Mouse (Mus musculus): ENCODE data around the gene Spdl1. TPM values are rescaled to one million over a fixed set of nuclear protein-coding genes. Genes with fewer than 3 reads are reported as not detected.
"Not testable (repeated sequence)": the region's sequence is repeated elsewhere in the genome, so short reads cannot be mapped to it uniquely, and the experiment has no call there.

The Spdl1 gene
- polyA plus RNA-seq, 1 experiment from 2014 or later: 19.8 TPM

- Histone ChIP-seq H3K4me2 (no peak overlapping the region), H3K9me3 (replicated peaks; ENCODE audit: control insufficient read depth, low read length) (no peaks in the 10 kb centered on the region), H3K36me3 (ENCODE audit: control insufficient read depth, insufficient read depth, low read length) (peaks cover 18% of the 10 kb centered on the region), H3K9ac (ENCODE audit: low read depth, low read length) (no peak overlapping the region), H3K4me3 (ENCODE audit: low read depth, low read length) (no peak overlapping the region), H3K27ac (ENCODE audit: low read depth, low read length) (no peak overlapping the region), H3K4me1 (ENCODE audit: control insufficient read depth, insufficient read depth, low read length) (peaks cover 5% of the 10 kb centered on the region), H3K27me3 (ENCODE audit: control insufficient read depth, insufficient read depth, low read length) (no peaks in the 10 kb centered on the region)
- 91% methylated on average over 3 of the region's 3 CpGs for WGBS (ENCODE audit: insufficient replicate concordance)
- ATAC-seq (replicated peaks; ENCODE audit: insufficient number of reproducible peaks, low FRiP score, low TSS enrichment): no peak
Measured at GRCm38 (mm10) chr11:34827803-34828202, 5.6 kb downstream of the Spdl1 start.

DNA sequence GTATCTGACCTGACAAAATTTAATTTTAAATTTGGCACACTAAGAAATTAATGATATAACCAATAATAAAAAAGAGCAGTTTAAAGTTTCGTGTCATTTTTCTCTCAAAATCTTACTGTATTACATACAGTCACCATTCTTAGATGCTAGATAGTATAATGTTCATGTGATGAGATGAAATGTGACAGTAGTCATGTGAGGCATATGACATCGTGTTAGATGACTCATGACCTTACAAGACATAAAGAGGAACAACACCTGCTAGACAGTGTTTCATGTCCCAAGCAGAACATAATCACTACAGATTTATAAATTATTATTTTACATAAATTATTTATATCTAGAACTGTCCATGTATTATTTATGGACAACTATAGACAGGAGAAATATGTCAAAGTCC is 6.5 kb downstream of the Spdl1 start:
- no peaks in the 10 kb centered on the region for H3K27me3 ChIP-seq (ENCODE audit: control insufficient read depth, insufficient read depth, low read length)
- no peak for ATAC-seq (replicated peaks; ENCODE audit: insufficient number of reproducible peaks, low FRiP score, low TSS enrichment)
- peaks cover 20% of the 10 kb centered on the region for H3K36me3 ChIP-seq (ENCODE audit: control insufficient read depth, insufficient read depth, low read length)
- no peaks in the 10 kb centered on the region for H3K9me3 ChIP-seq (replicated peaks; ENCODE audit: control insufficient read depth, low read length)
- no peak overlapping the region for H3K9ac ChIP-seq (ENCODE audit: low read depth, low read length)
- no peak overlapping the region for H3K4me2 ChIP-seq
- no peak overlapping the region for H3K27ac ChIP-seq (ENCODE audit: low read depth, low read length)
- H3K4me1 ChIP-seq (ENCODE audit: control insufficient read depth, insufficient read depth, low read length): no peaks in the 10 kb centered on the region
- WGBS (ENCODE audit: insufficient replicate concordance): 86% methylated on average over 2 of the region's 2 CpGs
- no peak overlapping the region for H3K4me3 ChIP-seq (ENCODE audit: low read depth, low read length)

GRCm38 (mm10) chr11:34824791-34825190 is 8.7 kb downstream of the Spdl1 start:
- Histone ChIP-seq H3K4me3 (ENCODE audit: low read depth, low read length) (no peak overlapping the region), H3K4me1 (ENCODE audit: control insufficient read depth, insufficient read depth, low read length) (no peaks in the 10 kb centered on the region), H3K4me2 (no peak overlapping the region), H3K9me3 (replicated peaks; ENCODE audit: control insufficient read depth, low read length) (no peaks in the 10 kb centered on the region), H3K36me3 (ENCODE audit: control insufficient read depth, insufficient read depth, low read length) (peaks cover 18% of the 10 kb centered on the region), H3K27ac (ENCODE audit: low read depth, low read length) (no peak overlapping the region), H3K27me3 (ENCODE audit: control insufficient read depth, insufficient read depth, low read length) (no peaks in the 10 kb centered on the region), H3K9ac (ENCODE audit: low read depth, low read length) (no peak overlapping the region)
- ATAC-seq (replicated peaks; ENCODE audit: insufficient number of reproducible peaks, low FRiP score, low TSS enrichment): no peak
- 90% methylated on average over 4 of the region's 4 CpGs for WGBS (ENCODE audit: insufficient replicate concordance)

GRCm38 (mm10) chr11:34814767-34815166 is 18.7 kb downstream of the Spdl1 start:
- ATAC-seq (replicated peaks; ENCODE audit: insufficient number of reproducible peaks, low FRiP score, low TSS enrichment): no peak
- H3K4me3 ChIP-seq (ENCODE audit: low read depth, low read length): no peak overlapping the region
- H3K9ac ChIP-seq (ENCODE audit: low read depth, low read length): no peak overlapping the region
- no peak overlapping the region for H3K27ac ChIP-seq (ENCODE audit: low read depth, low read length)
- no peaks in the 10 kb centered on the region for H3K27me3 ChIP-seq (ENCODE audit: control insufficient read depth, insufficient read depth, low read length)
- H3K36me3 ChIP-seq (ENCODE audit: control insufficient read depth, insufficient read depth, low read length): peaks cover 13% of the 10 kb centered on the region
- H3K4me2 ChIP-seq: no peak overlapping the region
- no peaks in the 10 kb centered on the region for H3K4me1 ChIP-seq (ENCODE audit: control insufficient read depth, insufficient read depth, low read length)
- WGBS (ENCODE audit: insufficient replicate concordance): 28% methylated on average over 2 of the region's 2 CpGs
- no peaks in the 10 kb centered on the region for H3K9me3 ChIP-seq (replicated peaks; ENCODE audit: control insufficient read depth, low read length)

DNA sequence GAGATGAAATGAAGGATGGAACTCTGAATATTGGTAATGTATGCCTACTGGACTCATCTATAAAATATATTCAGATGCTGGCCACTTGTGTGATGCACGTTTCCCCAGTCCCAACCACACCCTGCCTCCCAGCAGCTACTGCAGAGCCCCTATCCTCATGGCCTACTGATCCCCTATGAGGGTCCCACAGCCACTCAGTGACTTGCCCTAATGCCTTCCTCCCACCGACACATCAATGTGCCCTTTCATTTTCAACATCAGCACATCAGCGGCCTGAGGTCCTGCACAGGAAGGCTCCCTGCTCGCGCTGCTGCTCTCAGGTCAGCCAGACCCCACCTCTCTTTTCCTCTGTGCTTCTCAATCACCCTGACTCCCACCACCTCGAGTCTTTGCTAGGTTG is 19.1 kb downstream of the Spdl1 start:
- no peaks in the 10 kb centered on the region for H3K9me3 ChIP-seq (replicated peaks; ENCODE audit: control insufficient read depth, low read length)
- H3K4me1 ChIP-seq (ENCODE audit: control insufficient read depth, insufficient read depth, low read length): no peaks in the 10 kb centered on the region
- H3K27ac ChIP-seq (ENCODE audit: low read depth, low read length): no peak overlapping the region
- WGBS (ENCODE audit: insufficient replicate concordance): 89% methylated on average over 6 of the region's 6 CpGs
- H3K9ac ChIP-seq (ENCODE audit: low read depth, low read length): no peak overlapping the region
- H3K4me2 ChIP-seq: no peak overlapping the region
- H3K36me3 ChIP-seq (ENCODE audit: control insufficient read depth, insufficient read depth, low read length): peaks cover 13% of the 10 kb centered on the region
- H3K27me3 ChIP-seq (ENCODE audit: control insufficient read depth, insufficient read depth, low read length): no peaks in the 10 kb centered on the region
- no peak overlapping the region for H3K4me3 ChIP-seq (ENCODE audit: low read depth, low read length)
- no peak for ATAC-seq (replicated peaks; ENCODE audit: insufficient number of reproducible peaks, low FRiP score, low TSS enrichment)

GRCm38 (mm10) chr11:34805026-34805425 is 28.4 kb downstream of the Spdl1 start:
- not testable (repeated sequence) for H3K27ac ChIP-seq (ENCODE audit: low read depth, low read length); H3K4me1 ChIP-seq (ENCODE audit: control insufficient read depth, insufficient read depth, low read length); ATAC-seq (replicated peaks; ENCODE audit: insufficient number of reproducible peaks, low FRiP score, low TSS enrichment); H3K36me3 ChIP-seq (ENCODE audit: control insufficient read depth, insufficient read depth, low read length); H3K9ac ChIP-seq (ENCODE audit: low read depth, low read length); H3K4me2 ChIP-seq; H3K4me3 ChIP-seq (ENCODE audit: low read depth, low read length); H3K27me3 ChIP-seq (ENCODE audit: control insufficient read depth, insufficient read depth, low read length); H3K9me3 ChIP-seq (replicated peaks; ENCODE audit: control insufficient read depth, low read length)
- WGBS (ENCODE audit: insufficient replicate concordance): 85% methylated on average over 4 of the region's 4 CpGs

DNA sequence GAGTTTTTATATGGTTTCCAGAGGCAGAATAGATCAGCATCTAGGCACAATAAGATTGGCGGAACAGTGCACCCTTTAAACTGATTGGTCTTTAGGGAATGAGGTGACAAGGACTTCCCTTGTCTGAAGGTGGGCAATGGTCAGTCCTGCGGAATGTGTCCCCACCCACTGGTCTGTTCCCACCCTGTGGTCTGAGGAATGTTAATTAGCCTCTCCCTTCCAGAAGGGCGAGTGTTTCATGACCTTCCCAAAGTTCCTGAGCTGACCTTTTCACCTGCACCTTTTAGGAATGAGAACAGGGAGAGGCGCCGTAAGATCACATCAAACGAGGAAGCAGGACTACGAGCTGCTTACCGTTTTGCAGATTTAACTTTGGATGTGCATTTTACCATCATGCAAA is 35.4 kb downstream of the Spdl1 start:
- not testable (repeated sequence) for H3K4me2 ChIP-seq; ATAC-seq (replicated peaks; ENCODE audit: insufficient number of reproducible peaks, low FRiP score, low TSS enrichment); H3K9me3 ChIP-seq (replicated peaks; ENCODE audit: control insufficient read depth, low read length); H3K9ac ChIP-seq (ENCODE audit: low read depth, low read length); H3K36me3 ChIP-seq (ENCODE audit: control insufficient read depth, insufficient read depth, low read length); H3K27me3 ChIP-seq (ENCODE audit: control insufficient read depth, insufficient read depth, low read length); H3K4me1 ChIP-seq (ENCODE audit: control insufficient read depth, insufficient read depth, low read length); H3K27ac ChIP-seq (ENCODE audit: low read depth, low read length); H3K4me3 ChIP-seq (ENCODE audit: low read depth, low read length)
- 52% methylated on average over 8 of the region's 8 CpGs for WGBS (ENCODE audit: insufficient replicate concordance)

DNA sequence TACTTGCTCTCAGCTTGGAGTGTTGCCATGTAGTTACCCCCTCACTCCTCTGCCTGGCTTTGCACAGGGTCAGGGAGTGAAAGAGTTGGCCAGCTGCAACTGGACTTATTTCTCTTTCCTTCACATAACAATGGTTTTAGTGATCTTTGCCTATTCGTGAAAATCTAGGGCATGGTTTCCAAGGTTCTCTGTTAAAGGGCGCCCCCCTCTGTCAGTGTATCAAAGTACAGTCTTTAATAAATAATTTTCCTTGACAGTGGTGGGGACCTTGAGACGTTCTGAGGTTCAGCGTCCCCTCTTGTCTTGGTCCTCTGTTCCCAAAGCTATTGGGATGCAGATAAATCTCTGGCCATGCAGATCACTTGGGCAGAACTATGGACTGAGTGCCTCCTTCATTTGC is 37.3 kb downstream of the Spdl1 start:
- H3K27ac ChIP-seq (ENCODE audit: low read depth, low read length): no peak overlapping the region
- no peak overlapping the region for H3K9ac ChIP-seq (ENCODE audit: low read depth, low read length)
- no peaks in the 10 kb centered on the region for H3K27me3 ChIP-seq (ENCODE audit: control insufficient read depth, insufficient read depth, low read length)
- H3K9me3 ChIP-seq (replicated peaks; ENCODE audit: control insufficient read depth, low read length): no peaks in the 10 kb centered on the region
- H3K4me3 ChIP-seq (ENCODE audit: low read depth, low read length): no peak overlapping the region
- 26% methylated on average over 4 of the region's 4 CpGs for WGBS (ENCODE audit: insufficient replicate concordance)
- ATAC-seq (replicated peaks; ENCODE audit: insufficient number of reproducible peaks, low FRiP score, low TSS enrichment): no peak
- no peaks in the 10 kb centered on the region for H3K36me3 ChIP-seq (ENCODE audit: control insufficient read depth, insufficient read depth, low read length)
- no peaks in the 10 kb centered on the region for H3K4me1 ChIP-seq (ENCODE audit: control insufficient read depth, insufficient read depth, low read length)
- H3K4me2 ChIP-seq: no peak overlapping the region

- H3K4me3 ChIP-seq (ENCODE audit: low read depth, low read length): no peak overlapping the region
- H3K4me2 ChIP-seq: no peak overlapping the region
- no peaks in the 10 kb centered on the region for H3K4me1 ChIP-seq (ENCODE audit: control insufficient read depth, insufficient read depth, low read length)
- no peak overlapping the region for H3K27ac ChIP-seq (ENCODE audit: low read depth, low read length)
- no peaks in the 10 kb centered on the region for H3K27me3 ChIP-seq (ENCODE audit: control insufficient read depth, insufficient read depth, low read length)
- no peak for ATAC-seq (replicated peaks; ENCODE audit: insufficient number of reproducible peaks, low FRiP score, low TSS enrichment)
- H3K9me3 ChIP-seq (replicated peaks; ENCODE audit: control insufficient read depth, low read length): no peaks in the 10 kb centered on the region
- no peak overlapping the region for H3K9ac ChIP-seq (ENCODE audit: low read depth, low read length)
- no peaks in the 10 kb centered on the region for H3K36me3 ChIP-seq (ENCODE audit: control insufficient read depth, insufficient read depth, low read length)
- WGBS (ENCODE audit: insufficient replicate concordance): 53% methylated on average over 8 of the region's 8 CpGs
Measured at GRCm38 (mm10) chr11:34791872-34792271, 41.6 kb downstream of the Spdl1 start.
